Mouse (Mus musculus): ENCODE data around the gene Gm14525. TPM values are rescaled to one million over a fixed set of nuclear protein-coding genes. Genes with fewer than 3 reads are reported as not detected.
"Not testable (repeated sequence)": the region's sequence is repeated elsewhere in the genome, so short reads cannot be mapped to it uniquely, and the experiment has no call there.

Gene Gm14525
- not detected in 2 replicates for polyA plus RNA-seq (2015; fragmentation: Nextera tagmentation; extraction: Ambion mirVana)

- not testable (repeated sequence) for ATAC-seq; H3K9ac ChIP-seq (ENCODE audit: low read depth, low read length); H3K36me3 ChIP-seq (ENCODE audit: control insufficient read depth, insufficient read depth); H3K4me1 ChIP-seq (replicated peaks; ENCODE audit: control insufficient read depth, insufficient read depth, low read length); H3K9me3 ChIP-seq (ENCODE audit: control insufficient read depth); H3K27ac ChIP-seq (ENCODE audit: low read depth, low read length); H3K4me2 ChIP-seq (replicated peaks; ENCODE audit: low read depth); H3K27me3 ChIP-seq (replicated peaks; ENCODE audit: control insufficient read depth, insufficient read depth, low read length); H3K4me3 ChIP-seq (ENCODE audit: low read depth, low read length)
- WGBS: 82% methylated on average over 3 of the region's 5 CpGs
These were observed at the start of gene Gm14525 for GRCm38 (mm10) chrX:26702538-26702937. Gene Gm14525, minus strand, starts transcription at chrX:26702638.

Other genes with a start within 250 kb of the Gm14525 start
- not detected in 2 replicates for gene Slx, start 157.1 kb downstream of the Gm14525 start, polyA plus RNA-seq (2015; fragmentation: Nextera tagmentation; extraction: Ambion mirVana)
- gene Gm6121, start 233.1 kb upstream of the Gm14525 start, polyA plus RNA-seq (2015; fragmentation: Nextera tagmentation; extraction: Ambion mirVana): not detected in 2 replicates